Mouse (Mus musculus) heart, adult 8-10 months (tissue): ENCODE results near the gene Calu. TPM values are rescaled to one million over a fixed set of nuclear protein-coding genes. Genes with fewer than 3 reads are reported as not detected.

Source experiments
- DNase-seq: peaks from one replicate; pipeline ENCODE4 v3.0.0; 2022; ENCODE audit warnings: low spot score
- microRNA-seq: library from miRNA; unstranded; fragments of <30 nt; microRNA quantifications from one replicate; pipeline ENCODE4 v1.2.0, GENCODE M21; 2022
- total RNA-seq, 4 experiments: library from RNA; stranded (reverse); gene quantifications; 2 replicates each; pipeline ENCODE4 v1.2.4; 2022

The Calu gene
- total RNA-seq, 4 experiments from 2014 or later: 230 to 251 (median 234) TPM

- DNase-seq: no peak
Observed at GRCm38 (mm10) chr6:29420596-29420995, 72.7 kb downstream of the Calu start.

GRCm38 (mm10) chr6:29425118-29425517 lies 77.2 kb downstream of the Calu start:
- no peak for DNase-seq

GRCm38 (mm10) chr6:29426331-29426730 lies 78.5 kb downstream of the Calu start:
- DNase-seq: no peak

Small RNAs within 50 kb of the gene (microRNA-seq; reads per million reads assigned to microRNA genes)
- not detected for gene Gm26220
- gene Gm44354: not detected

Other genes starting within 250 kb of the Calu start
- gene Rbm28, start 183.1 kb upstream of the Calu start, total RNA-seq: 10 to 100 TPM; 15.1 to 19.7 (median 18.9) TPM
- gene Prrt4, start 168.5 kb upstream of the Calu start, total RNA-seq: 1 to 10 TPM; 2.2 to 3.2 (median 2.9) TPM
- 10 to 100 TPM; 16.5 to 24.0 (median 20.5) TPM for gene Impdh1, start 131.7 kb upstream of the Calu start, total RNA-seq
- 1 to 10 TPM; 3.7 to 6.7 (median 6.1) TPM for gene Hilpda, start 75.6 kb upstream of the Calu start, total RNA-seq
- gene Fam71f2, start 68.5 kb upstream of the Calu start, total RNA-seq: under 1 TPM in 1 of 4 experiments, not detected in 3; 0.59 TPM
- not detected for gene Fam71f1, start 28.9 kb upstream of the Calu start, total RNA-seq
- gene Opn1sw, start 40.4 kb downstream of the Calu start, total RNA-seq: under 1 TPM in 2 of 4 experiments, not detected in 2; 0.22 to 0.79 TPM
- 1 to 10 TPM; 1.1 to 2.9 (median 2.5) TPM for gene Ccdc136, start 48.2 kb downstream of the Calu start, total RNA-seq
- 100 to 1,000 TPM; 195 to 305 (median 272) TPM for gene Flnc, start 85.2 kb downstream of the Calu start, total RNA-seq
- gene Atp6v1f, start 119.6 kb downstream of the Calu start, total RNA-seq: 100 to 1,000 TPM; 128 to 134 (median 131) TPM
- gene Atp6v1fnb, start 123.4 kb downstream of the Calu start, total RNA-seq: not detected
- gene Kcp, start 159.9 kb downstream of the Calu start, total RNA-seq: 1 to 10 TPM; 2.0 to 4.8 (median 2.8) TPM
- gene Irf5, start 178.6 kb downstream of the Calu start, total RNA-seq: 1 to 10 TPM; 2.0 to 4.0 (median 2.4) TPM